Mouse (Mus musculus) induced T-regulatory cell, adult 2 months (primary cell): ENCODE data around the gene Fahd1.

ENCODE experiments used
- DNase-seq: peaks from one replicate; pipeline ENCODE4 v3.0.0-alpha.2; 2012; ENCODE audit warnings: low read depth

The Fahd1 gene

DNA sequence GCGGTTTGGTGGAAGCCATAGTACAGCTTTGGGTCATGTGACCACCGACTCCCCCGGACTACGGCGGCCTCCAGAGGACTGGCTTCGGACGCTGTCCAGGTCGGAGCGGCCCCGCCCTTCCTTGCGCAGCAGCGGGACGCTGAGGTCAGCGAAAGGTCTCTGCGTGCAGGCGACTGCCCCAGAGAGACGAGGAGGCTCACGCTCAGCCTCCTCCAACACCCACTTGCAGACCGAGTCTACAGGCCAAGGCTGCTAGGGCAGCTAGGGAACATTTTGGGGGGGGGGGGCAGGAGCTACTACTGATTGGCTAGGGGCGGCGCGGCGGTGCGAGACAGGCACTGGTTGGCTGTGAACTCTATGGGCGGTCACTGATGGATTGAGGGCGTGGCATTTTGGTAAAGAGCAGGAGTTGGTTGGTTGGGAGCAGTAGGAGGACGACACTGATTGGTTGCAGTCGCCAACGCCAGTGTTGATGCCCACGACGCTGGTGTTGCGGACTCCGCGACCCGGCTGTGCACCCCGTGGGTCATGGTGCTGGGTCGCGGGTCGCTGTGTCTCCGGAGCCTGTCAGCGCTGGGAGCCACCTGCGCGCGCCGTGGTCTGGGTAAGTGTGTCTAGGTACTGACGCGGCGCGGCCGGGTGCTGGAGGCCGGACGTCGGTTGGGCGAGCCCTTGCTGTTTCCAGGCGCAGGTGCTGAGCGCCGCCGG lies at the start of gene Fahd1:
TSS of gene Fahd1 (minus strand) at position 300 of the 708 bp plus-strand sequence.
- peak; percentile 99 for DNase-seq

DNA sequence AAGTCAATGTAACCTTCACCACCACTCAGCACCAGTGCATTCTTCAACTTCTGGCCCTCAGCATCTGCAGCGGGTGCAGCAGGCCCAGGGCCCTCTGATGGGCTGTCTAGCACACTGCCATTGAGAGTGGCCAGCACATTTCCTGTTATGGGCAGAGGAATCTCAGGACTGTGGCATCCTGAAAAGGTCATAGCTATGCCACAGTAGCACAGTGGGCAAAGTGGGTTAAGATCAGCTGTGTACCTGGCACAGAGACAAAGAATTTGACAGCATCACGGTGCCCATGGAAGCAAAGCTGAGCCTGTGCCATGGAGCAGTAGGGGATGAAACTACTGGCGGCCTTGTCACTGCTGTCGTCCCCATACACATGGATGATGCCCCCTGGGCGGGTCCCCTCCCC lies 49.0 kb upstream of the Fahd1 start:
- DNase-seq = no peak

DNA sequence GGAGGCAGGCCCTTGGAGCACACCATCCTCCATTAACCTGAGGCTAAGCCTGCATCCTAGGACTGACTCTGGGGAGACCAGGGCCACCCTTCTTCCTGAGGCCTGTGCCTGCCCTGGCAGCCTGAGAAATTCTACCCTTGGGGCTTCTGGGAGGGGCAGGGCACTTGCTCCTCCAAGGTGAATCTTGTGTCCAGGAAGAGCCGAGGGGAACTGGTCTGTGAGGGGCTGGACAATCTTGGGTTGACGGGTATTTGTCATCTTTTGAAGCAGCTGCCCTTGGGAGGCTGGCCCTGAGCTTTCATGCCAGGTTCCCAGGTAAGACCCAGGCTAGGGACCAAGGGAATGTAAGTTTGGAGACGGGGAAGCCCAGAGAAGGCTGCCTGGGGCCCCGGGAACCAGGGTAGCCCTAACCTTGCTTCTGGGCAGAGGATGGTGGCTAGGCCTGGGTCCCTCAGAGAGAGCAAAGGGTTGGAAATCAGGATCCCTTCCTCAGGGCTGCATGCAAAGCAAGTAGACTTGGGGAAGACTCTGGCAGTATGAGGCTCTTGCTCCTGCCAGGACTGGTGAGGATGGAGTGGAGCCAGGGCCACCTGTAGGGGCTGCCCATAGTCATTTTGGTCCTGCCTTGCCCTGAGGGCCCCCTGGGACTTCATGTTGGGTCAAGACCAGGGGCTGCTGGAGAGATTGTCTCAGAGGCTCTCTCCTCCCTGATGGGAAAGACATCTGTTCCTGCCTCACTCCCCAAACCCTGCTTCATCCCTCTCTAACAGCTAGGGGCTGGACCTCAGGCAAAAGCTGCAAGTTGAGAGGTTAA lies 48.1 kb upstream of the Fahd1 start:
- DNase-seq = no peak

- no peak for DNase-seq
Observed at GRCm38 (mm10) chr17:24897600-24897999, 47.4 kb upstream of the Fahd1 start.

- no peak for DNase-seq
Observed at GRCm38 (mm10) chr17:24896993-24897269, 46.8 kb upstream of the Fahd1 start.

GRCm38 (mm10) chr17:24896241-24896992 lies 46.3 kb upstream of the Fahd1 start, which contains the start of gene Nme3:
TSS of gene Nme3 (plus strand) at chr17:24896500.
- DNase-seq = peak; percentile 86

DNA sequence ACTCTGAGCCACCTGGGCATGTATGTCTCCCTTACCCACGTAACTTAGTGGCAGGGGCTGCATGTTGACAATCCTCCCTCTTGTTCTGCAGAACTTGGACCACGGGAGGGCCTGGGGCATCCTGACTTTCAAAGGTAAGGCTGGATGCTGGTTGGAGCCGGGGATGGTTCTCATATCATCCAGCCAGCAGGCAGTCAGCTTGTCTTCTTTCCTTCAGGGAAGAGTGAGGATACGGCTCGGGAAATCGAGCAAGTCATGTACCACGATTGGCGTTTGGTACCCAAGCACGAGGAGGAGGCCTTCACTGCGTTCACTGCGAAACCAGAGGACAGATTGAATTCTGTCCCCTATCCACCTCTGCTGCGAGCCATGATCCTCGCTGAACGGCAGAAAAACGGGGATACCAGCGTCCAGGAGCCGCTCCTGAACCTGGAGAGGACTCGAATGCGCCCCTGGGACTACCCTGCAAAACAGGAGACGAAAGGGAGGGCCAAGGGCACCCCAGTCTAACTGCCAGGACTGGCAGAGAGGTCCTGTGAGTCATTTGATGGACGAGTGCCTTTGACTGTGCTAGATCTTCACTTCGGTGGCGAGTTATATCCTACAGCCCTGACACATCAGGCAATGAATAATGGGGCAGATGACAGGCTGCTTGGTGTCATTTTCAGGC lies 45.5 kb upstream of the Fahd1 start:
- no peak for DNase-seq

GRCm38 (mm10) chr17:24894995-24895547 lies 44.9 kb upstream of the Fahd1 start, which contains the start of the genes Eme2 and Mrps34:
TSS of gene Eme2 (minus strand) at chr17:24895087.
TSS of gene Mrps34 (plus strand) at chr17:24895116.
- DNase-seq = peak; percentile 91

GRCm38 (mm10) chr17:24894061-24894994 lies 44.2 kb upstream of the Fahd1 start:
- DNase-seq = no peak

GRCm38 (mm10) chr17:24893276-24893675 lies 43.1 kb upstream of the Fahd1 start:
- no peak for DNase-seq

GRCm38 (mm10) chr17:24892785-24893184 lies 42.6 kb upstream of the Fahd1 start:
- no peak for DNase-seq

GRCm38 (mm10) chr17:24891321-24891720 lies 41.2 kb upstream of the Fahd1 start:
- DNase-seq = no peak

- no peak for DNase-seq
Observed at GRCm38 (mm10) chr17:24890151-24891092, 40.3 kb upstream of the Fahd1 start.

GRCm38 (mm10) chr17:24888862-24889261 lies 38.7 kb upstream of the Fahd1 start:
- DNase-seq = no peak

GRCm38 (mm10) chr17:24887291-24888080 lies 37.3 kb upstream of the Fahd1 start:
- peak; percentile 52 for DNase-seq

GRCm38 (mm10) chr17:24886932-24887271 lies 36.7 kb upstream of the Fahd1 start:
- no peak for DNase-seq

GRCm38 (mm10) chr17:24886134-24886931 lies 36.2 kb upstream of the Fahd1 start, which contains the start of the genes Nubp2 and Spsb3:
TSS of gene Nubp2 (minus strand) at chr17:24886349.
TSS of gene Spsb3 (plus strand) at chr17:24886643.
- peak; percentile 99 for DNase-seq
